Mouse (Mus musculus): Measurements from ENCODE around the gene Klrb1c.

- no peak for TF ChIP-seq GATA1 (IDR thresholded peaks at IDR 0.05; ENCODE audit: borderline replicate concordance, low read length)
- TF ChIP-seq FLI1 (IDR thresholded peaks at IDR 0.05; ENCODE audit: low read length): no peak
These were observed 9.1 kb upstream of the Klrb1c start for GRCm38 (mm10) chr6:128797936-128798771.
